Mouse (Mus musculus) cerebellum, adult 9-11 months (tissue): ENCODE results near the gene Xpnpep3.

Experiments
- DNase-seq: peaks from one replicate; pipeline ENCODE4 v3.0.0; 2022

Gene Xpnpep3

DNA sequence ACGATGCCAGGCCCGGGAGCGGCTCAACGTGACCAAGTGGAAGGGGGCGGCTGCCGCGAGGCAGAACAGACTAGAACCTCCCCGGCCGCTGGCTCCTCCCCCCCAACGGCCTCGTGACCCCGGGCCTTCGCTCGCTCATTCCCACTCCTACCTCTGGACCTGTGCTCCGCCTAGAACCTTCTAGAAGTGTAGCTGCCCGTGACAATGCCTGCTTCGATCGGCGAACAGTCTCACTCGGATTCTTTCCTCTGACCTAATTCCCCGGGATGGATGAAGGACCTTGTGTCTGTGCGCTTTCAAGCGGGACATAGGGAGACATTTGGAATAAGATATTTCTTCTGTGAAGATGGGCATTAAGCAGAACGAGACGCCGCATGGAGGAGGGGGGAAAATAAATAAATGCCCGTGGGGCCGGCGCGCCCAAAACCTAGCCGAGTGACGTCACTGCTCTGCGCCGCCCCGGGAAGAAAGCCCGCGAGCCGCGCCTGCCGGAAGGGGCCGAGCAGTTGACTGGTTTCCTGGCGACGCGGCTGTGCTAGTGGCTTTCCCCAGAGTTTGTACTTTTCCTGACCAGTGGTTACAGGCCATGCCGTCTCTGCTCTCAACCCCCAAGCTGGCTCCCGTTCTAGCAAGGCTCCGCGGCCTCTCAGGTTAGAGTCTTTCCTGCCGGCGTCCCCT is at the start of gene Xpnpep3, which contains the start of gene St13:
Gene Xpnpep3 (plus strand): TSS at position 501 of the 678 bp plus-strand sequence.
Gene St13 (minus strand): TSS at position 440 of the 678 bp plus-strand sequence.
- peak; percentile 95 for DNase-seq

DNA sequence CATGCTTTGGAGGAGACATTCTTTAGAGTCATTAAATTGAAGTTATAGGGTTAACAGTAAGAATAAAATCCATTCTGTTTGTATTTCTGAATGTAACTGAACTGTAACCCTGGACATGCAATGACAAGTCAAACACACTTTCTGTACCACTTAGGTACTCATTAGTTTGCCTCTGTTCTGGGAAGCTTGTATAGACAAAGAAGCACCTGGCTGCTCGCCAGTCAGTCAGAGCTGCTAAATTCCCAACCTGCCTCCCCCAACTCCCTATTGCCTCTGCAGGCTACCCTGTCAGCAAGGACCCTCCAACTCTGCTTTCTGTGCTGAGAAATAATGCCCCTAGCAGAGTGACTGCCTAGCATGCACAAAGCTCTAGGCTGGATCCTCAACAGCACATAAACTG is 49.5 kb upstream of the Xpnpep3 start:
- no peak for DNase-seq

DNA sequence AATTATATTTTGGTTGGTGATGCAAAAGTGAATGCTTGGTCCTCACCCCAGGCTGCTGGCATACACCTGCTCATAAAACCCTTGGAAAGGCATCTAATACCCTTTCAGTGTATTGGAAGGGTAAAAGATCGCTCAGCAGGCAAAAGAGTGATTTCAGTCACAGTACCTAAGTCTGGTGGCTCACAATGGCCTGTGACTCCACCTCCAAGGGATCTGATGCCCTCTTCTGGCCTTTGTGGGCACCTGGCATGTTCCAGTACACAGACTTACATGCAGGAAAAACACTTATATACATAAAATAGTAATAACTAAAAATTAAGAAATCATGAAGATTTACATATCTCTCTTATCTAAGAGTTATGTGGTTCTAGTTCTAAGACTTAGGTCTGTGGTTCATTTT is 47.3 kb upstream of the Xpnpep3 start:
- DNase-seq = no peak

DNA sequence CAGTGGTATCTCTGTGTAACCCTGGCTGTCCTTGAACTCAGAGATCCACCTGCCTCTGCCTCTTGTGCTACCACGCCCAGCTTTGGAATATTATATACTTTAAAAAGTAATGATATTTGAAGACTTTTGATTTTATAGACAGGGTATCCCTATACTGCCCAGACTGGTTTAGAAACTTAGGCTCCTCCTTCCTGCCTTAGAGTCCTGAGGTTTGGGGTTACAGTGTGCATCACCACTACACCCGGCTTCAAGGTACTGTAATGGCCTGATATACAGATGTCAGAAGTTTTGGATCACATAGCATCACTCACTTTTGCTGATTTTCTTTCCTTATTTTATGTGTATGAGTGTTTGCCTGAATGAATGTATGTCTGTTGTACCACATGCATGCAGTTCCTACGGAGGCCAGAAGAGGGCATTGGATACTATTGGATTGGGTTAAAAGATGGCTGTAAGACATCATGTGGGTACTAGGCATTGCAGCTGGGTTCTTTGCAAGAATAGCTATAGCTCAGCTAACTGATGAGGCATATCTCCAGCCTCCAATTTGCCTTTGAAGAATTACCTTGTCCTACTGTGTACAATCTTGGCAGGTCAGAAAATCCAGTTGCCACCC is 44.7 kb upstream of the Xpnpep3 start:
- DNase-seq = no peak

DNA sequence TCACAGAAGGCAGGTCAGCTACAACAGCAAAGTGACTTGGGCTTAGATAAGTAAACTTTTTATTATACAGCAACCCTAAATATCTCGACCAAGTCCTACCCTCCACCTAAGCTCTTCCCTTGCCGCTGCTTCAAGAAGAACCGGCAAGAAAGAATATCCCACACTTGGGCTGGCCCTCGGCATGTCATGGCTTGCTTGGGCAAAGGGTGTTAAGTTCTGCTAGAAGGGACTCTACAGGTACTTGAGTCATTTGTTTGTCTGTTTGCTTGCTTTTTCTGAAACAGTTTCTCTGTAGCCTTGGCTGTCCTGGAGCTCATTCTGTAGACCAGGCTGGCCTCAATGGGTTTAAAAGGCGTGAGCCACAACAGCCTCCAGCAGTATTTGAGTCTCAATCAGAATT is 43.0 kb upstream of the Xpnpep3 start:
- no peak for DNase-seq

DNA sequence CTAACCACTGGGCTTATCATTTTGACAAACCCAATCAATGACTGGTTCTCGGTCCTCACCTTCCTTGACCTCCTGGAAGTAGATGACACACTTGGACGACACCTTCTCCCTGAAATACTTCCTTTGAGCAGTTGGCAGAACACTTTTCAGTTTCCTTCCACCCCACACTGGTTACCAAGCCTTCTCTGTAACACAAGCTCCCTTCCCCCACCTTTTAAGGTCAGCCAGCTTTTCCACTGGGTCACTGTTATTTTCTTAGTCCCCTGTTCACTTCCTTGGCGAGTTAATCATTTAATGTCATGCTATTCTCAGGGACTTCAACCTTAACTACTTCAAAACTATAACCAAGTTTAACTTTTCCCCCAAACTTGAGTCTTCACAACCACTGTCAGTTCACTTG is 41.0 kb upstream of the Xpnpep3 start:
- no peak for DNase-seq

DNA sequence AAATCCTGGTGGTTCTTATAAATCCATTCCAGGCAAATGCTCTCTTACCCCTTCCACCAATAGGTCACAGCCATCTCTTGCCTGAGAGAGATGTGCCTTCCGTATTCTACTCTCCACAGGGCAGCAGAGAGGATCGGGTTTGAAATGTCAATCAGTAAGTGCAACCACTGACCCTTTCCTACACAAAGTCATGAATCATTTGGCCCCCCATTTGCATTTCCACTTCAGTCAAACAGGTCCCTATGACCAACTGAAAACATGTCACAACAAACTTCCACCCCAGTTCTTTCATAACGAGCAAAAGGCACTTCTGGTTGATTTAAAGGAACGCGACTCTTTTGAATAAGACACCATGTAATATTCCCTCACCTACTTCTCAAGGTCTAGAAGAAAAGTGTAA is 40.5 kb upstream of the Xpnpep3 start:
- no peak for DNase-seq

DNA sequence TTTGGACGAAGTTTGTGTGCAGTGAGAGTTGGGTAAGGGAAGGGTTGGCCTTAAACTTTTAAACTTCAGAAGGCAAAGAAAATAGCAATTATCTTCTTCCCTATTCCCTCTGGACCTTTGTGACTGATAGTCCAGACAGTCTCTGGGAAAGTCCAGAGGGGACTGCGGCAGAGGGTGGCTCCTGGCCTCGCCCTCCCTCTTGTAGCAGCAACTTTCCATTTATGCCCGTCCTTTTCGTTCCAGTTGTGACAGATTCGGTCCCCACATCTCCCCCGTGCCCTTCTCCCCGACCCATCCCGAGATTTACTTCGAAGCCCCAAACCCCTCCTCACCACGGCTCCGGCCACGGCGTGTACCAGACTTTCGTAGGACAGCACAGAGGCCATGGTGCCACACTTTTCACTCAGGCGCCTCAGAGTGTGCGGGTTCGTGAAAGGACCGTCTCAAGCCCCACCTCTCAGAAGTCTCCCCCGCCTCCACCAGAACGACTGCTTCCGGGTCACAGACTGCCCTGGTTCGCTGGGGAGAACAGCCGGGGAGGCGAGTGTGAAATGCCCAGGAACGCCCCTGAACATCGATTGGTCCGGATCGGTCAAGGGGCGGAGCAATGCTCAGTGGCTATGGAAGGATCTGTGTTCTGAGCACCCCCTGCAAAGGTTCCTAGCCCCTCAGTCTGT is 39.5 kb upstream of the Xpnpep3 start, which contains the start of gene Slc25a17:
Gene Slc25a17 (minus strand): TSS at position 468 of the 677 bp plus-strand sequence.
- peak; percentile 95 for DNase-seq

DNA sequence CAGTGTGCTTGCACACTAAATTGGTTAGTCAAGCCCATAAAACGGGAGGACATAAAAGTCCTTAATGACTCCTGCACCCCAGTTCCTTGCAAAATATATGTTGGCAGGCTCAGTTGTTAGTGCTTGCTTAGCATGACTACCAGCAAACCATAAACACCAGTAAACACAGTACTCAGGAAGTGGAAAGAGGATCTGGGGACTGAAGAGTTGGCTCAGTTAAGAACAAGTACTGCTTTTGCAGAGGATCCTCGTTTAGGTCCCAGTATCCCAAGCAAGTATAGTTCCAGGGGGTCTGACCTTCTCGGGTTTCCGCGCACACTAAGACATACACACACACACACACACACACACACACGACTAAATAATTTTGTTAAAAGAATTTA is 38.9 kb upstream of the Xpnpep3 start:
- no peak for DNase-seq

DNA sequence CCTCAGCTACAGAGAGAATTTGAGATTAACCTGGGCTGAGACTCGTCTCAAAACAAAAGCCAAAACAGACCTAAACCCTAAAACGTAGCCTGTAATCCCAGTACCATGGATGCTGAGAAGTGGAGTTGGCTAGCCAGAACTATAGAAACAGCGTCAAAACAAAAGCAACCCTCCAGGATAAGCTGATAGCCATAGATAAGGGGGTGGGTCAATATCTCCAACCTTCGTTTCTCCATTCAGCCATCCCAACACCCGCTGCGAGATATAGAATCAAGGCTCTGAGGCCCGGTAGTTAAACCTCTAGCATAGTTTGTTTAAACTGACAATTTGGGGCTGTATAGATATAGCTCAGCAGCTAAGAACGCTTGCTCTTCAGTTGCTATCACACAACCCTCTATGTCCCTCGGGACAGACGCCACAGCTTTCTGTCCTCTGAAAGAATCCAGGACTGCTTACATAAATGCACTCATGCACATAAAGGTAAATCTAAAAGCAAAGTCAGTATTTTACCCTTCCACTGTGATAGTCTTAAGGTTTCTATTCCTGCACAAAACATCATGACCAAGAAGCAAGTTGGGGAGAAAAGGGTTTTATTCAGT is 38.4 kb upstream of the Xpnpep3 start:
- DNase-seq = no peak

DNA sequence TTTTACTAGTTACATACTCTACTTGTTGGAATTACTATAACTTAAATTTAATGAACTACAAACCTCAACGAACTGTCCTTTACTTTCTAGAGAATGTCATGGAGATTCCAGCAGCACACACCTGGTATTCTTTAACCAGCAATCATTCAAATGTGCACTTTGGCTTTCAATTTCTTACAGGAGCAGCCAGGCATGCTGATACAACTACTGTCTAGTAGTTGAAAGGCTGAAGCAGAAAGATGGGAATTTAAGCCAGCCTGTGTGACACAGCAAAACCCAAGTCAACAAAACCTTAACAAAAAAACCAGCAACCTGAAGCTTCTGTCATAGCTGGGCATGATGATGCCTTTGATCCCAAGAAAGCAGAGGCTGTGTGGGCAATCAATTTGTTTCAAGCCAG is 37.4 kb upstream of the Xpnpep3 start:
- no peak for DNase-seq

DNA sequence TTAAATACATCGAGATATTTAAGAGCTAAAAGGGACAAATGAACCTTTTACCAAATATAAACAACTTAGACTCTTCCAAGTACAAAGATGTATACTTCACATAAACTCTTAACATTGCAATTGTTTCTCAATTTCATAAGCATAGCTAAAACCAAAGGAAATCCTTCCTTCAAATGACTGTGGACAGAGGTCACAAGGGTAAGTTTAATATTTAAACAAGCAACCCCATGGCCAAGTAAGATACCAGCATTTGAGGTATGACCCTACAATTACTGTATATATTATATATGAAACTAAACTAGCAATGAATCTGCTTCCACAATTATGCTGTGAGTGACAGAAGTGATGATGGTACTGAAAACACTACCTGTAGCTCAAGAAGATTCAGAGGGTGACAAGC is 35.7 kb upstream of the Xpnpep3 start:
- DNase-seq = no peak

DNA sequence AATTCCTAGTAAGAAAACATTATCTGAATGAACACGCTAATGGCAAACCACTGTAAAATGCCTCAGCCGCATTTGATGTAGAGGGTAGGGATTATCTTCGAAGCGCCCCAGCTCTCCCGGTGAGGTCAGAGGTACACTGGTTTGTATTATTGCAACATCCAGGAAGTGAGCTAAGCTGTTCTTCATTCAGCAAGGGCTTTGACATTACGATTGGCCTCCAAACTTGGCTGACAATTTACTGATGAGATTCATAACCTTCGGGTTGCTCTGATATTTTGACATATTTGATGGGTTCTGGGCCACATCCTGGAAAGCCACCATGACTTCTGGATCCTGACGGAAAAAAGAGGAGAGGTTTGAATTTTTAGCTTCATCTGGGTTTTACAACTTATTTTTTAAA is 34.7 kb upstream of the Xpnpep3 start:
- no peak for DNase-seq

DNA sequence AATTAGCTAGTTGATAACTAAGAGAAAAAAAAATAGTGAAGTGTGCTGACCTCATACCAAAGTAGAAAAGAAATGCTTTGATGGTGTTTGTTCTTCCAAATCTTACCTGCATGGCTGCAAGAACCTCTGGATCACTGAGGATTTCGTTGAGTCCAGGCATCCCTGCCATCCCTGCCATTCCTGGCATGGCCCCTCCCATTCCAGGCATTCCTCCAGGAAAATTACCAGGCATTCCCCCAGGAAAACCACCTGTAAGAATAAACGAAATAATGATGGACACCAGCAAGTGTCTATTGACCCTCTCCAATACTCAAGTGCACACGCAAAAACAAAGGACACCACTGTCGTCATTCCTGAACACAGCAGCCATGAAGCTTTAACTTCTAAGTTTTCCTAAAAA is 33.7 kb upstream of the Xpnpep3 start:
- no peak for DNase-seq

DNA sequence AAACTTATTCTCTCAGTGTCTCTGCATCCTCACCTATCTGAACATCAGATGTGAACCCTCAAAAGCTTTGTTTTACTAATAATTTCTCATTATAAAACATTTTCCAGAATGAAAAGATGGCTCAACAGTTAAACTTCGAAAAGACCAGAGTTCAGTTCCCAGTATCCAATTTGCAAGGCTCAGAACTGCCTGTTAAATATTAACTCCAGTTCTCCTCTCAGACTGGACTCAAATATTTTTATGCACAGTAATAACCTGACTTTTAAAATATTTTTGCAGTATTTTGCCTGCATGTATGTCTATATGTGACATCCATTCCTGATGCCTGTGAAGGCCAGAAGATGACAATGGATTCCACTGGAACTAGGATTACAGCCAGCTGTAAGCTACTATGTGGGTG is 31.3 kb upstream of the Xpnpep3 start:
- no peak for DNase-seq

DNA sequence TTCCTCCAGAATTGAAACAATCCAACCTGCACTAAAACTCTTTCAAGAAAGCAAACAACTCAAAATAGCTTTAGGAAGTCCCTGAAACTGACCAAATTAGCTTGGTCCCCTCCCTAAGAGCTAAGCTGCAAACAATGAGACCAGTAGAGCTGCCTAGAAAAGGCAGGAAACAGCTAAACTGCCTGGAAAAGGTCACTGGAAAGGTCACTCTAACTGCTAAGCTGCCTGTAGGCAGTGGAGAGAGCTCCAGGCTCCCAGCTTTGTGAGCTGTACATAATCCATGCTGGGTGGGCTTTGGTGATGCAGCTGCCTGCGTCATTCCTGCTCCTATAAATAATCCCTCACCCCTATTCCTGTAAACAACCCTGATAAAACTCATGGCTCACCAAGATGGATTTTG is 29.6 kb upstream of the Xpnpep3 start:
- DNase-seq = no peak

DNA sequence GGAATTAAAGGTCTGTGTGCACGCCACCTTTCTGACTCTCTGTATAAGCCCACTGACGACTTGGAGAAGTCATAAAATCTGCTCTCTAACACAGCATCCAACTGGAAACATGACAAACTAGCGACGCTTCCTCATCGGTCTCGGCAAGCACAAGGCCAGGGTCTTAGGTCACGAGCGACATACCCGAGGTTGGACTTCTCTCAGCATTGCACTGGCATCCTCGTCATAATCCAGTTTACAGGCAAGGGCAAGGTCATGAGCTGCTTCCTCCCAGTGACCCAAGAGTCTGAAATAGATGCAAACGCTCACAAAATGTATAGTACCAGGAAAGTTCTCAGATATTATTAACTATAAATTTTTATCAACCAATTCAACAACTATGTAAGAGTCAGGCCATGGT is 25.3 kb upstream of the Xpnpep3 start:
- no peak for DNase-seq

DNA sequence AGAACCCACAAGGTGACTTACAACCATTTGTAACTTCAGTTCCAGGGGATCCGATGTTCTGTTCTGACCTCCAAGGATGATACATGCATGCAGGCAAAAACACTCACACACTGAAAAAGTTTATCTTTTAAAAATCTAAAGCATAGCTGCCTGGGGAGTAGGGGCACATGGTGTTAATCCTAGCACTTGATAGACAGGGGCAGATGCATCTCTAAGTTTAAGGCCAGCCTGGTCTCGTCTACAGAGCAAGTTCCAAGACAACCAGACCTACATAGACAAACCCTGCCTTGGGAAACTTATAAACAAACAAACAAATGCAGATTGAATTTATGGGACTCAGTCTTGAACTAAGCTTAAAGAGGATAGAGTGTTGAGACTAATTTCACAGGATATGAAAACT is 21.1 kb upstream of the Xpnpep3 start:
- DNase-seq = no peak

DNA sequence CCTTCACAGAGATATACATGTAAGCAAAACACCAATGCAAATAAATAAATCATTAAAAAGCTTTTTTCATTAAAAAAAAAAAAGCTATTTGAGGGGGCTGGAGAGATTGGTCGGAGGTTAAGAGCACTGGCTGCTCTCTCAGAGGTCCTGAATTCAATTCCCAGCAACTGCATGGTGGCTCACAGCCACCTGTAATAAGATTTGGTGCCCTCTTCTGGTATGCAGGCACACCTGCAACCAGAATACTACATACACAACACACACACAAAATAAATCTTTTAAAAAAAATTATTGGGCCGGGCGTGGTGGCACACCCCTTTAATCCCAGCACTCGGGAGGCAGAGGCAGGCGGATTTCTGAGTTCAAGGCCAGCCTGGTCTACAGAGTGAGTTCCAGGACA is 13.6 kb upstream of the Xpnpep3 start:
- DNase-seq = no peak

DNA sequence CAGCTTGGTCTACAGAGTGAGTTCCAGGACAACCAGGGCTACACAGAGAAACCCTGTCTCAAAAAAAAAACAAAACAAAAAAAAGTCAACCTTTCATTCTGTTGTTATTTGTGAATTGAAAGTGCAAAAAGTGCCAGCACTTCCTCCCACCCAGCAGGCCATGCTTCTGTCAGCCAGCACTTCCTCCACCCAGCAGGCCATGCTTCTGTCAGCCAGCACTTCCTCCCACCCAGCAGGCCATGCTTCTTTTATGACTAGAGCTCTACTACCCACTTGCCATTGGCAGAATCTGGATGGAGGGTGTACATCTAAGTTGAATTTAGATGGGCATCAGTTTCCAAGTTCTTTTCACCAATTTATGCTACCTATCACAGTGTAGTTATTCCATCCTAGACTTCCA is 6.9 kb upstream of the Xpnpep3 start:
- DNase-seq = peak; percentile 31

DNA sequence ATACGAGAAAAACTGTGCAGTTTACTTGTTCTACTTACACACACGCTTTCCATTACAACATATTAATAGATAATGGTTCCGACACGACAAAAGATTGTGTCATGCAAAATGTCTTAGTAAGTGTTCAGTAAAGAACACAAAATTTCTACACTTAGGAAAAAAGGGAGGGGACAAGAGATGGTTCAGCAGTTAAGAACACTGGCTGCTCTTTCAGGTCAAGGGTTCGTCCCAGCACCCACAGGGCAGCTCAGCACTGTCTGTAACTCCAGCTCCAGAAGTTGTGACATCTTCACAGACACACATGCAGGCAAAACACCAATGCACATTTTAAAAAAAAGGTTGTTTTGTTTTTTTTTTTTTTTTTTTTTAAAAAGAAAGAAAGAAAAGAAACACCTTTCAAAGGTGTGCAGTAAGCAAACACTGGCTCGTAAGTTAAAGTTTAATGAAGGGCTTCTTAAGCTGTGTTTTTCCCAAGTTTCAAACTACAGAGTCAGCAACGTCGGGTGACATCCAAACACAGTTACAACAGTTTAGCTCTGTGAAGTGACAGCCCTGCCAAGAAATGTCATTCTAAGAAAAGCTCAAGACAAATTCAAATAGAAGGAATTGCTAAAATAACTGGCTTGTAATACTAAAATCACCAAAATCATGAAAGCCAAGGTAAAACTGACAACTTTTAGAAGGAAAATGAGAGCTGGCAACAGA is 5.6 kb upstream of the Xpnpep3 start:
- DNase-seq = no peak

DNA sequence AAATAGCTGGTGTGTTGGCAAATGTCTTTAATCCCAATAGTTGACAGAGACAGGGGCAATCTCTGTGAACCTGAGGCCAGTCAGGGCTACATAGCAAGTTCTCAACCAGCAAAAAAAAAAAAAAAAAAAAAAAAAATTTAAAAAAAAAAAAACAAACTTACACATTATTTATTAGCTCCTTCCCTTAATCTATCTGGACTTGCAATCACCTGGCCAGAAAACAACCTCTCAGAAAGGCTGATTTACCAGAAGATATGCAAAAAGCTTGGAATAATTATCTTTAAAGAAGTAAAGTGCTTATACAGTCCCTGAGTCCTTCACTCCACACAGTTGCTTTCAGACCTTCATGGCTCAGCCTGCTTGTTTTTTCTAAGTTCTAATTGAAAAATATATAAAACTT is 1.7 kb upstream of the Xpnpep3 start:
- no peak for DNase-seq

DNA sequence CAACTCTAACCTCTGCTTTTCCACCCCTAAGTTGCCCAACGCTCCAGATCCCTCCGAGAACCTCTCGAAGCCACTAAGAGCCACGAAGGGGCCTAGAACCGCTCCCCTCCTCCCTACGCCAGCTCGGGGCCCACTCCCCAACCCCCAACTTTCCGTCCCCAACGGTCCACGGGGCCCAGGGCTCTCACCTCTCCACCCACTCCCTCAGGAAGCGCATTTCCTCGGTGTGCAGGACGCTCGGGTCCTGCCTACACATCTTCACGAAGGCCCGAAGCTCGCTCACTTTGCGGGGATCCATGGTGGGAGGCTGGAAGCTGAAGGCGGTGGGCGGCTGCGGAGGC is 671 bp upstream of the Xpnpep3 start:
- DNase-seq = no peak
